Mouse (Mus musculus) spleen, embryonic (tissue): ENCODE results near the gene Epb41l2.

Experiments
- CTCF ChIA-PET: fragments of 350-600 bp; sonication (Branson Sonifier 250); formaldehyde crosslinking; loops from one replicate; lab custom pipeline; 2022; lab: Charles Lee

Gene Epb41l2

DNA sequence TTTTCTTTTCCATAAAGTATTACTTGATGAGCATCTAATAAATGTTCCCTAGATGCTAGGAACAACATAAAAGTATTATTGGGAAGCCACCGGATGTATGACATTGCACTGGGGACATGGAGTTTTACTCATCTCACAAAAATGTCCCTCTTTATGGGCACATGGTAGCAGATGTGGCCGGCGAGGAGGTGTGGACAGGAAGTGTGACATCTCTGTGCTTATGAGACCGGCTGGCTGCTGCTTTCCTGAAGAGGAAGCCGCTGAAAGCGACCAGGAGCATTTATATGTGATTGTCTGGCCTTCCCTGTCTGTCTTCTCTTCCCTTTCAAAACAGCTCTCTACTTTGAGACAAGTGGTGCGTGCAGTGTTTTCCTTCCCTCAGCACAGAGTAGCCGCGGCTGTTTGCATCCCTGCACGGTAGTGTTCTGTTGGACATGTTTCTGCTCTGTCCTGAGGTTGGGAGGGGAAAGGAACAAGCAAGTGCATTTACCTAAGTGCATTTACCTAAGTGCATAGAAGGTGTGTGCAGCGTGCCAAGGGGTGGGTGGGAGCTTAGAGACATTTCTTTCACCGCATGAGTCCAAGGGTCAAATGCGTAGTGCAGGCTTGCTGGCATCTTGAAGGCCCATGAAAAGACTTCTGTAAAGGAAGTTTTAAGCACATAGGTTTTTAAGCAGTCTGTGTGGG lies 74.9 kb downstream of the Epb41l2 start:
- CTCF ChIA-PET: no interaction called here

DNA sequence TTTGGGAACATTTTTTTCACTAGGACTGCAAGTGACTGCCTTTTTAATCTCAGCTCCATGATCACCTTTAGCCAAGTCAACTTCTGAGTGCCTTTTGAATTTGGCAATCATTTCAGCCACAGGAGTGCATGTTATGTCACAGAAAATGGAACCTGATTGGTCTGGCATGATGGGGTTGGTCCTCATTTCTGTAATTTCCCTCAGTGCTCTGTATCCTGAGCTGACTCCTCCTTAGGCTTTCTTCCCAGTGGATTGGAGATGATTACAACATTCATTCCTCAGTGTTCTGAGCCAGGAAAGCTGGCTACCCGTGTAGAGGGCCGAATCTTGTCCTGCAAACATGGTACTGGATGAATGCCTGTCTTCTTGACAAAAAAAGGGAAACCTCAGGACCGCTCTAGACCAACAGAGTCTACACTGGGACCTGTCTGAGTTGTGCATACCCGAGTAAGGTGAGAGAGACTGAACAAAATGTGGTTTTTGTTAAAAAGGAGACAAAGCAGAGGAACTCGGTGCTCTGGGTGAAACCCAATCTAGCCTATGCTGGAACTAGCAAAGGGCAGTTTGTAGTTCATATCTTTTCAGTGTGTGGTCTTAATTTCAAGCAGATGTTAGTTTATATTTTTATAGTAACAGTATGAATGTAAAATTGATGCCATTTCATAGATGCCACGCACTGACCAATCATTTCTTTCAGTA lies 77.3 kb downstream of the Epb41l2 start:
- CTCF ChIA-PET: interaction anchor here (0.6 kb wide), 1 partner anchor 131 kb away, joined by 3 read pairs; no protein-coding TSS in a partner anchor

GRCm38 (mm10) chr10:25437586-25438298 lies 78.1 kb downstream of the Epb41l2 start:
- CTCF ChIA-PET: interaction anchor here (0.5 kb wide), 1 partner anchor 11 kb away, joined by 4 read pairs; no protein-coding TSS in a partner anchor

DNA sequence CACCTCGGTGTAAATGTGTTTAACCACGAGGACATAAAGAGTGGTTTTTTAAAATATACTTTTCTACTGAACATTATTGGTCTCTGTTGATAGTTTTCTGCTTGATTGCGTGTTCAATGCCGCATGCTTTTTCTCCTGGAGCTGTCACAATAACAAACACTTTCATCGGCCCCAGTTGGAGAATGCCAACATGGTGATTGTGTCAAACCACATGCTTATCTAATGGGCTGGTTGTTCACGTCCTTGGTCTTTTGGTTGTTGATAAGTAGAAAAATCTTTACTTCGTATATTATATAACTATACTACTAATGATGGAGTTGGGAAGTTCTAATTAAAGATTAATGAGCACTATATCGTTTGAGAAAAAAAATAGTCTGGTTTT lies 78.7 kb downstream of the Epb41l2 start:
- CTCF ChIA-PET: no interaction called here

DNA sequence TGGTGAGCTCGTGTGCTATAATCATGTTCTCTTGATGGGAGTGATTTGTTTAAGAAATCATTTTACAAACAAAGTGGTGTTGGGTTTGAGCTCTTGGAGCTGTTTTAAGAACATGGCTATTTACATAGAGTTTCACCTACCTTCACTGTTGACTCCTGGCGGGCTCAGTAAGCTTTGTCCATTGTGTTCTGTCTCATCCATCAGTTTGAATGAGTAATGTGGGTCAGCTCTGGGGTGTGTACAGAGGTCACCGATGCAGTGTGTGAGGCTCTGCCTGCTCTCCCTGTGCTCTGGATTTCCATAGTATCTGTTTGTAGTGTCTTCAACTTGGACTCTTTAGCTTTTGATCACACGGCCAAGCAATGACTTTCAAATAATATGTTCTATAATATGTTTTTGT lies 79.6 kb downstream of the Epb41l2 start:
- CTCF ChIA-PET: no interaction called here

DNA sequence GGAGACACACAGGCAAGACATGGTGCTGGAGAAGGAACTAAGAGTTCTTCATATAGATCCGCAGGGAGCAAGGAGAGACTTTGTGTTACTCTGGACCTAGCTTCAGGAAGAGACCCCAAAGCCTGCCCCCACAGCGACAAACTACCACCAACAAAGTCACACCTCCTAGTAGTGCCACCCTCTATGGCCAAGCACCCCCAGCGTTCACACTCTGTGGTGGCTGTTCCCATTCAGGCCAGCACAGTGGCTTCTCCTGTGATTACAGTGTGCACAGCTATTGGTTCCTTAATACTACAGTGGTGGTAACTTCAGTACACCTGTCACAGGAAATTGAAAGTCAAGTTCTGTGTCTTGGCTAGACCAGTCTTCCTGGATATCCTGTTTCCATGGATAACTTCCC lies 80.3 kb downstream of the Epb41l2 start:
- CTCF ChIA-PET: no interaction called here

DNA sequence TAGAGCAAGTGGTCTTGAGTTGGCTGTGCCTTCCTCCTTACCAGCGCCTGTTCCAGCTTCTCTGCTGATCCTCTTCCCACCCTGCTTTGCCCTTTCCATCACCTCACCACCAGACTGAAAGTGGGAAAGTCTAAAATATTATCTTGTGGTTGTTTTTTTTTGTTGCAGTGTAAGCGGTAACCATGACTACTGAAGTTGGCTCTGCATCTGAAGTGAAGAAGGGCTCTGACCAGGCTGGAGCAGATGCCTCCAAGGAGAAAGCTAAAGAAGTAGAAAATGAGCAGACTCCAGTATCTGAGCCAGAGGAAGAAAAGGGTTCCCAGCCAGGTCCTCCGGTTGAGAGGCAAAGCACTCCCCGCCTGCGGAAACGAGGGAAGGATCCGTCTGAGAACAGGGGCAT lies 81.8 kb downstream of the Epb41l2 start:
- CTCF ChIA-PET: no interaction called here

GRCm38 (mm10) chr10:25443626-25444025 lies 84.0 kb downstream of the Epb41l2 start:
- CTCF ChIA-PET: no interaction called here

DNA sequence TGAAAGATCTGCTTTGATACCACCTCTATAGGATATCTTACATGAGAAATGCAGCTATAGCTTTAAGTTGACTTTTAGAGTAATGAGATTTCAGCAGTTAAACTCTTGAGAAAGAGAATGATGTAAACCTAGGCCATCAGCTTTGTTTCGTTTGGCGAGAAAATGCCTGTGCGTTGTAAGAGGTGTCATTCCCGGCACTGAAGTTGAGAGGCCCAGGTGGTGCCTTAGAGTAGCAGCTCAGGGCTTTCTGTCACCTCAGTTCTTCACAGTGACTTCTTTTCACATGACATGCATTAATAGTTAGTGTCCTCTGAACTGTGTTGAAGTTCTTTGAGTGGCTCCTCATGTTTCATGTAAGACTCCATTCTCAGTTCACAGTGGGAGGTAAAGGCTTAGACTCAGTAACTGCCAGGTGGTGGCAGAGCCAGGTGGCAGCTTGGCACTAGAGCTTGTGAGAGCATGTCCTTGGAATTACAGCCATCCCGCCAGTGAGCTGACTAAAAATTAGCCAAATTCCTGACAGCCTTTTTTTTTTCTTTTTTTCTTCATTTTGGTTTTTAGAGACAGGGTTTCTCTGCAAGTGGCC lies 84.7 kb downstream of the Epb41l2 start:
- CTCF ChIA-PET: interaction anchor here (0.6 kb wide), 1 partner anchor 8 kb away, joined by 3 read pairs; no protein-coding TSS in a partner anchor

DNA sequence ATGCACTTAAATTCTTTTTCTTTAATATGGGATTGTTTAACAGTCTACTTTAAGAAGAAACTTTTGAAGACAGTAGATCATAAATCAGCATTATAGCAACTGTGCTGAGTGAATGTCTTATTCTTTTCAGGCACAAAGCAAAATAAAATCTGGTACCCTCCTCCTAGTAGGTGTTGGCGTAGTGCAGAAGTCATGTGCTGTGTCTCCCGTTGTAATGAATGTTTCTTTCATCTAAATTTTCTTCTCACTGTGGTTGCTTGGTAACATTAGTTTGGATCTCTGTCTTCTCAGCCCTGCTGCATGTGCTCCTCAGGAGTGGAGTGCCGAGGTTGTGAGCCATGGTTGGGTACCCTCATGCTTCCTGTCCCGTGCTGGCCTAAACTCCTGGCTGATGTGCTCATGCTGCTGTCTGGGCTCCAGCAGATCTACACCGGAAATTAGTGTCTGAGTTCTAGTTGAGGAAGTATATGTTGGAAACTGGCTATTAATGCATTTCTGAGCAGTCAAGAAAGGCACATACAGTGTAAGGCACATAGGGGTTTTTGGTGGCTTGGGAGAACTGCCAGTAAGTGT lies 87.4 kb downstream of the Epb41l2 start:
- CTCF ChIA-PET: no interaction called here

GRCm38 (mm10) chr10:25448676-25449075 lies 89.1 kb downstream of the Epb41l2 start:
- CTCF ChIA-PET: interaction anchor here (0.7 kb wide), 1 partner anchor 141 kb away, joined by 6 read pairs; no protein-coding TSS in a partner anchor

DNA sequence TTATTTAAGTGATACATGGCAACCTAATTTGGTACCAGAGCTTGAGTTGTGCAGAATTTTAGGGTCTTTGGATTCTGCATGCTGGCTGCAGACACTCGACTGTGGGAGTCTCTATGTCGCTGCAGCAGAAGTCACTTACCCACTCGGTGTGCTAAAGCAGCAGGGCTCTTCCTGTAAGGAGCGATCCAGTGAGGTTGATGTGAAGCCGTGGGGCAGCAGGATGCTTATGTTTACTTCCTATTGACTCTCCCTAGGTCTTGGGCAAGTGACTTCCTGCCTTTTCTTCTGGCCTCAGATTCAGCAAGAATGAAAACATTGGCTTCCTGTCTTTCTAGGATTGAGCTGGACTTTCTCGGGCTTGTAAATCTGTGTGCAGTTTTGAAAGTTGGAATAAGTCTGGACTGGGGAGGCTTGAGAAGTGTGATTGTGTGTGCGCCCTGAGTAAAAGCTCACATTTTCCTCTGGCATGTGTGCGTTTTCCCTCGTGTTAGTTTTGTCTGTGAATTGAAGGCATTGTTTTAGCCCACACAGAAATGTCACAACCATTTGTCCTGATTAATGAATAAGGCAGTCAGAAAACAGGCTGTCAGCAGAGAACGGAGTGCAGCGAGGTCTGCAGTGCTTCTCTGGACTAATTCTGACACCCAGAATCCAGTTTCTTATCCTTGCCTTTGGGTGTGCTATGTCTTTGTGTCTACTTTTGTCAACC lies 89.9 kb downstream of the Epb41l2 start:
- CTCF ChIA-PET: no interaction called here

DNA sequence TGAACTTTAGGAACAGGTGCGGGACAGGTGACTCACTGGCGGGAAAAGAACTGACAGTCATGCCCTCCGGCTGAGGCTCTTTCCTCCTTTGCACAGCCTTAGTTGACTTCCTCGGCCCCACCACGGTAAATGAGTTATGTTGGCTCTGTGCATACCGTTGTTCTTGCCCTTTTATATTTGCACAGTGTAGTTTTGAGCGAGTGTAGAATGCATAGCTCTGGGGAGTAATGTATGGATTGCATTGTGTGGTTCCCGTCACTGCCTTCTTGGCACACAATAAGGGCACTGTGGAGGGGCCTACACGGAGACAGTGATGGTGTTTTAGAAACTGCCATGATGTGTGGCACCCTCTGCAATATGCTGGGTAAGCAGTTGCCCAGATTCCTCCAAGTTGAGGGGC lies 93.6 kb downstream of the Epb41l2 start:
- CTCF ChIA-PET: no interaction called here

DNA sequence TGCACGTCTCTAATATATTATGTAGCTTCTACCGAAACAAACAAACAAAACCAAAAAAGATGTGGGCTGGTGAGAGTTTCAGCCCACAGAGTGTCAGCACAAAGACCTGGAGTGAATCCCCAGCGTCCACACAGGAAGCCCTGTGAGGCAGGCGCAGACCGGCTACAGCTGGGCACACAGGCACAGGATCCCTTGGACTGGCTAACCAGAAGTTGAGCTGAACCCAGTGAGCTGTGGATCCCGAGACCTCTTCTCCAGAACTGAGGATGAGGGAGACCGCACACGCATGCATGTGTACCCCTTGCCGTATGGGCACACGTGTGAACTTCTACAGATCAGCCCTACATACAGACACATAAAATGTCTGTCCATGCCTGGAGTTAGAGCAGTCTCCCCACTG lies 94.2 kb downstream of the Epb41l2 start:
- CTCF ChIA-PET: no interaction called here

GRCm38 (mm10) chr10:25457118-25457517 lies 97.5 kb downstream of the Epb41l2 start:
- CTCF ChIA-PET: interaction anchor here (0.5 kb wide), 1 partner anchor 566 kb away, joined by 3 read pairs; no protein-coding TSS in a partner anchor

DNA sequence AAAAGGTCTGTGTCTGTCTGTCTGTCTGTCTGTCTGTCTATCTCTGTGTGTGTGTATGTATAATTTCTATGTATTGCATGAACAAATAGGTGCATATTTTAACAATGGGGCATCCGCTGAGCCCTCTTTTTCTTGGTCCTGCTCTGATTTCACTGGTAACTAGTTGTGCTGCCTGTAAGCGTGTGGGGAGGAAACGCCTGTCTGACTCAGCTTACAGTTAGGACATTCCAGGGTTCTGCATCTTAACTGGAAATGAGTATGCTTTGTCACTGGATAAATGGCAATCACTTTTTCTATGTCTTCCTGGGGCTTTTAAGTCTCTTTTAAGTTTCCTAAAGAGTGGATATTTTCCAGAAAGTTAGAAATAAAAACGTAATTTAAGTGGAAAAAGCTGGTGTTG lies 98.4 kb downstream of the Epb41l2 start:
- CTCF ChIA-PET: no interaction called here

- CTCF ChIA-PET: no interaction called here
Measured at GRCm38 (mm10) chr10:25461832-25462231, 102.2 kb downstream of the Epb41l2 start.

DNA sequence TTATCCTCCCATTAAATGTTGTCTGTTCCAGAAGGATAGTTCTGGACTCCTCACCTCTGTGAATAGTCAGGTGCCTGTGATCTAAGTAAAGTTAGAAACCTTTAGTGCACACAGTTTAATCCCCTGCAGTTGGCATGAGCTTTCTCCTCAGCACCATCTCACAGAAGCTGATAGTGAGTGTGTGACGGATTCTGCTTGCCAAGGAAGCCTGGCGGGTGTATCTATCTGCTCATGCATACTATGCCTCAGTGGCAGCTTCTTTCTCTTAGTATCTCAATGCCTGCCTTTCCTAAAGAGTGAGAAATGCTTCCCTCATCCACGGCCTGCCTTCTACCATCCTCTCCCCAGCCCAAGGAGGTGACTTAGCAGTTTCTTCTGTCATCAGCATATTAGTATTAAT lies 103.1 kb downstream of the Epb41l2 start:
- CTCF ChIA-PET: no interaction called here

DNA sequence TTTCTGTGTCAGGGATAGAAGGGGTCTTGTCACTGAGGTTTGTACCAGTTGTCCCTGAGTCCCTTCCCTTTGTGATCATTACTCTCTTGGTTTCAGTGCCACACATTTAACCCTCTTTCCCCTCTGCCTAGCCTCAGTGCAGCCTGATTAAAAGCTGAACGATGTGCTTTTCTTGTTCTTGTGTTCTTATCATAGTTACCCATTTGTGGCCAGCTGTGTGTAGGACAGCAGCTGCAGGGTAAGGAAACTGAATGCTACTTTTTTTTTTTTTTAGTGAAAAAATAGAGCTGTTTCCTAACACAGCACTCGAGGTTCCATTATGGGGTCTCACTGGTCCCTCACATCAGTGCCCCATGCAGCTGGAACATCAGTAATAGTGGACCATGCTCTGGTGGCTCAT lies 106.9 kb downstream of the Epb41l2 start:
- CTCF ChIA-PET: no interaction called here

DNA sequence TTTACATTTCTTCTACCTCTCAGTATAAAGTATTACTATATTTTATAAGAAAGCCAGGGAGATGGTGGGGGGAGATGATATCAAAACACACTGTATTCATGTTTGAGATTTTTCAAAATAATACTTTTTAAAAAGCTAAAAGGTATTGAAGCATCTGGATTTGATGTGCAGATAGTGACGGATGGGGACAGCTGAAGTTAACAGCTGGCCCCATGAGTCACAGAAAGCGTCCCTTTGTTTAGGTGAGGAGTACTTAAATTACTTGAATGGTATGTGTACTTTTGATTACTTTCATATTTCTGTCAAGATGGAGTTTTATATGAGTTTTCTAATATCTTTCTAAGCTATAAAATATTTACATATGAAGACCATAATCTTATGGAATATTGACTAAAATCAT lies 112.3 kb downstream of the Epb41l2 start:
- CTCF ChIA-PET: no interaction called here

DNA sequence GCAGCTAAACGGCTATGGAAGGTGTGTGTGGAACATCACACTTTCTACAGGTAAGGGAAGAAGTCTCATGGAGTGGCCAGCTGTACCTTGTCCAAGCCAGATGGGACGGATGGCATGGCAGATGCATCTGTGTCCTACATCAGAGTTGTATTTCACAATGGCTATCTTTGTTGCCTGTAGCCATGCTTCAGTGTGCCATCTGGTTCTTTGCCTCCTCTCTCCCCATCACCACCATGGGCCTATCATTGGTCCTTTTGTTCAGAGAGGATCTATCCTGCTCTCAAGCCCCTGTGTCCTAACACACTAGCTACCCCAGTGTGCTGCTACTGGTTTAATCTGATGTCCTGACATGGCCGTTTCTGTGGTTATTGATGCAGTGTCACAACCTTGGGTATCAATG lies 120.1 kb downstream of the Epb41l2 start:
- CTCF ChIA-PET: no interaction called here
